Mouse (Mus musculus): ENCODE measurements at regions not wholly inside any gene's neighbourhood (a gene's known extent, or its start where the extent isn't known, plus 50 kb on each side); places are given as distances from the start of the nearest gene placed in this dataset.
"Not testable (repeated sequence)": the region's sequence is repeated elsewhere in the genome, so short reads cannot be mapped to it uniquely, and the experiment has no call there.

GRCm38 (mm10) chr16:42431529-42431928 lies 91.1 kb upstream of the Gap43 start:
- no peak for DNase-seq (ENCODE audit: low spot score)
- H3K4me1 ChIP-seq (ENCODE audit: control insufficient read depth, insufficient read depth, low read length): no peaks in the 10 kb centered on the region
- WGBS: 87% methylated on average over 1 of the region's 1 CpGs
- H3K4me2 ChIP-seq (ENCODE audit: low read depth): no peak overlapping the region
- ATAC-seq (ENCODE audit: insufficient read depth, low FRiP score, low TSS enrichment): no peak
- H3K4me3 ChIP-seq (ENCODE audit: low read depth, low read length): no peak overlapping the region
- H3K27ac ChIP-seq (ENCODE audit: low read depth, low read length): no peak overlapping the region
- no peak overlapping the region for H3K9ac ChIP-seq (ENCODE audit: low read length)
- H3K9me3 ChIP-seq (ENCODE audit: control insufficient read depth, low read length): no peaks in the 10 kb centered on the region
- H3K27me3 ChIP-seq (ENCODE audit: control insufficient read depth, insufficient read depth, low read length): no peaks in the 10 kb centered on the region
- H3K36me3 ChIP-seq (ENCODE audit: control insufficient read depth, insufficient read depth, low read length): no peaks in the 10 kb centered on the region

GRCm38 (mm10) chr16:42416673-42417072 lies 76.2 kb upstream of the Gap43 start:
- H3K9me3 ChIP-seq (ENCODE audit: control insufficient read depth, low read length): no peaks in the 10 kb centered on the region
- no peak overlapping the region for H3K9ac ChIP-seq (ENCODE audit: low read length)
- H3K4me1 ChIP-seq (ENCODE audit: control insufficient read depth, insufficient read depth, low read length): no peaks in the 10 kb centered on the region
- DNase-seq (ENCODE audit: low spot score) (no peak), ATAC-seq (ENCODE audit: insufficient read depth, low FRiP score, low TSS enrichment) (no peak)
- H3K4me2 ChIP-seq (ENCODE audit: low read depth): no peak overlapping the region
- no peaks in the 10 kb centered on the region for H3K36me3 ChIP-seq (ENCODE audit: control insufficient read depth, insufficient read depth, low read length)
- H3K4me3 ChIP-seq (ENCODE audit: low read depth, low read length): no peak overlapping the region
- 77% methylated on average over 4 of the region's 4 CpGs for WGBS
- no peak overlapping the region for H3K27ac ChIP-seq (ENCODE audit: low read depth, low read length)
- no peaks in the 10 kb centered on the region for H3K27me3 ChIP-seq (ENCODE audit: control insufficient read depth, insufficient read depth, low read length)

- ATAC-seq (ENCODE audit: insufficient read depth, low FRiP score, low TSS enrichment): not testable (repeated sequence)
These were observed 71.6 kb upstream of the Gap43 start for GRCm38 (mm10) chr16:42412031-42412430.

GRCm38 (mm10) chr16:42396596-42396995 lies 56.1 kb upstream of the Gap43 start:
- no peak for ATAC-seq (ENCODE audit: insufficient read depth, low FRiP score, low TSS enrichment)
- Histone ChIP-seq H3K4me3 (ENCODE audit: low read depth, low read length) (no peak overlapping the region), H3K4me1 (ENCODE audit: control insufficient read depth, insufficient read depth, low read length) (no peaks in the 10 kb centered on the region), H3K9ac (ENCODE audit: low read length) (no peak overlapping the region), H3K9me3 (ENCODE audit: control insufficient read depth, low read length) (no peaks in the 10 kb centered on the region), H3K27me3 (ENCODE audit: control insufficient read depth, insufficient read depth, low read length) (no peaks in the 10 kb centered on the region), H3K4me2 (ENCODE audit: low read depth) (no peak overlapping the region), H3K36me3 (ENCODE audit: control insufficient read depth, insufficient read depth, low read length) (no peaks in the 10 kb centered on the region), H3K27ac (ENCODE audit: low read depth, low read length) (no peak overlapping the region)
- WGBS: 60% methylated on average over 1 of the region's 1 CpGs
- DNase-seq (ENCODE audit: low spot score): no peak

More at GRCm38 (mm10) chr16:42412031-42412430, 71.6 kb upstream of the Gap43 start:
- H3K27me3 ChIP-seq (ENCODE audit: control insufficient read depth, insufficient read depth, low read length); H3K4me1 ChIP-seq (ENCODE audit: control insufficient read depth, insufficient read depth, low read length); H3K9me3 ChIP-seq (ENCODE audit: control insufficient read depth, low read length); H3K9ac ChIP-seq (ENCODE audit: low read length); H3K4me3 ChIP-seq (ENCODE audit: low read depth, low read length); DNase-seq (ENCODE audit: low spot score); H3K36me3 ChIP-seq (ENCODE audit: control insufficient read depth, insufficient read depth, low read length); H3K4me2 ChIP-seq (ENCODE audit: low read depth); H3K27ac ChIP-seq (ENCODE audit: low read depth, low read length): not testable (repeated sequence)
